ENCODE assay signal across 17 mouse cellular contexts in genomic region chr10:96924722-96925121, GRCm38 (mm10).
DNase-seq lines count a peak whose midpoint lies in the region; ATAC-seq and TF ChIP-seq lines count a peak whose summit lies in the region.
"Had no signal": no experiment of that assay in that cellular context is flagged by ENCODE, and none has a peak within 500 bp of the region (broad histone marks: within the 10 kb centered on the region; RNA-seq: fewer than 3 reads in every experiment).

No protein-coding gene starts in this region.

- H3K36me3 ChIP-seq in liver, embryonic 14.5 days (replicated peaks; ENCODE audit: control insufficient read depth, insufficient read depth, low read depth) = no peaks in the 10 kb centered on the region
- no peaks in the 10 kb centered on the region for H3K36me3 ChIP-seq in liver, embryonic 11.5 days (ENCODE audit: control insufficient read depth, insufficient read depth, low read length)
- no peaks in the 10 kb centered on the region for H3K36me3 ChIP-seq in intestine, embryonic 14.5 days (ENCODE audit: control insufficient read depth, insufficient read depth, low read length)
- no peaks in the 10 kb centered on the region for H3K36me3 ChIP-seq in lung, embryonic 14.5 days (ENCODE audit: insufficient read depth)
- no peaks in the 10 kb centered on the region for H3K36me3 ChIP-seq in stomach, embryonic 16.5 days (ENCODE audit: control insufficient read depth, insufficient read depth, low read length)
- H3K36me3 ChIP-seq: forebrain, embryonic 15.5 days; limb, embryonic 13.5 days; midbrain, embryonic 12.5 days had no signal

- TF ChIP-seq CTCF in liver, embryonic 14.5 days (IDR thresholded peaks at IDR 0.05; ENCODE audit: low read depth) = no peak
- TF ChIP-seq CTCF in lung, embryonic 14.5 days (IDR thresholded peaks at IDR 0.05; ENCODE audit: low read depth) = no peak
- TF ChIP-seq CTCF in cerebellum, adult 2 months (IDR thresholded peaks at IDR 0.05; ENCODE audit: borderline replicate concordance, insufficient read depth, low read depth, low read length) = no peak

- H3K4me1 ChIP-seq in liver, embryonic 14.5 days (replicated peaks; ENCODE audit: control insufficient read depth in 2 of 2, insufficient read depth in 2 of 2, low read length in 1 of 2) = no peaks in the 10 kb centered on the region
- no peaks in the 10 kb centered on the region for H3K4me1 ChIP-seq in liver, embryonic 11.5 days (replicated peaks; ENCODE audit: control insufficient read depth, insufficient read depth, low read length)
- peaks cover 8% of the 10 kb centered on the region; the same call in 1 of the 2 replicates for H3K4me1 ChIP-seq in intestine, embryonic 14.5 days (replicated peaks; ENCODE audit: control insufficient read depth, insufficient read depth, low read length)
- no peaks in the 10 kb centered on the region for H3K4me1 ChIP-seq in lung, embryonic 14.5 days (ENCODE audit: insufficient read depth)
- peaks cover 10% of the 10 kb centered on the region; the same call in 1 of the 2 replicates for H3K4me1 ChIP-seq in stomach, embryonic 16.5 days (ENCODE audit: control insufficient read depth, insufficient read depth, low read length)
- no peaks in the 10 kb centered on the region for H3K4me1 ChIP-seq in cerebellum, adult 2 months (ENCODE audit: control insufficient read depth, insufficient read depth, low read length)
- H3K4me1 ChIP-seq: forebrain, embryonic 15.5 days; limb, embryonic 13.5 days; midbrain, embryonic 12.5 days had no signal

- DNase-seq in liver, embryonic 14.5 days (ENCODE audit: low read depth in 3 of 3, low spot score in 3 of 3) = peak; percentile 4 to 15 (median 6)
- no peak for DNase-seq in liver, embryonic 11.5 days (ENCODE audit: low spot score)
- no peak for DNase-seq in intestine, embryonic 14.5 days (ENCODE audit: low spot score)
- DNase-seq in lung, embryonic 14.5 days = peak; percentile 20
- DNase-seq in kidney, postnatal 25 days = no peak
- DNase-seq in cerebellum, adult 2 months = no peak
- DNase-seq in spleen, adult 12 weeks (ENCODE audit: low spot score) = no peak
- DNase-seq: heart, postnatal 4 days; kidney, postnatal 36 days; thymus, postnatal 14 days had no signal

- ATAC-seq in liver, embryonic 14.5 days (ENCODE audit: insufficient read depth) = peak; percentile 45; the same call in 1 of the 2 replicates
- no peak for ATAC-seq in liver, embryonic 11.5 days (replicated peaks; ENCODE audit: low FRiP score)
- ATAC-seq in intestine, embryonic 14.5 days (replicated peaks; ENCODE audit: low FRiP score, low TSS enrichment, low read depth) = peak; percentile 77; the same call in 1 of the 2 replicates
- ATAC-seq in lung, embryonic 14.5 days (ENCODE audit: insufficient read depth) = peak; percentile 58
- ATAC-seq in stomach, embryonic 16.5 days (ENCODE audit: insufficient read depth, low FRiP score) = peak; percentile 87
- ATAC-seq: forebrain, embryonic 15.5 days; inflammation-experienced regulatory T-cells, adult 6 months had no signal

- H3K4me2 ChIP-seq in liver, embryonic 14.5 days (ENCODE audit: low read depth) = no peak overlapping the region
- no peak overlapping the region for H3K4me2 ChIP-seq in liver, embryonic 11.5 days
- H3K4me2 ChIP-seq in intestine, embryonic 14.5 days (ENCODE audit: low read length) = no peak overlapping the region
- H3K4me2 ChIP-seq in lung, embryonic 14.5 days = no peak overlapping the region
- H3K4me2 ChIP-seq in stomach, embryonic 16.5 days (ENCODE audit: low read depth, low read length) = no peak overlapping the region
- H3K4me2 ChIP-seq: forebrain, embryonic 15.5 days; heart, embryonic 11.5 days; limb, embryonic 13.5 days; midbrain, embryonic 12.5 days had no signal

- 60% methylated on average over 4 of the region's 4 CpGs for WGBS in liver, embryonic 14.5 days (ENCODE audit: insufficient replicate concordance)
- WGBS in liver, embryonic 11.5 days = 81% methylated on average over 4 of the region's 4 CpGs
- WGBS in intestine, embryonic 14.5 days = 65% methylated on average over 4 of the region's 4 CpGs
- WGBS in lung, embryonic 14.5 days = 66% methylated on average over 4 of the region's 4 CpGs
- 57% methylated on average over 4 of the region's 4 CpGs for WGBS in stomach, embryonic 16.5 days
- 89% methylated on average over 4 of the region's 4 CpGs for WGBS in cerebellum, adult 2 months

- H3K27me3 ChIP-seq in liver, embryonic 14.5 days (ENCODE audit: control insufficient read depth, insufficient read depth, low read length) = no peaks in the 10 kb centered on the region
- no peaks in the 10 kb centered on the region for H3K27me3 ChIP-seq in liver, embryonic 11.5 days (replicated peaks; ENCODE audit: control insufficient read depth, insufficient read depth, low read length)
- H3K27me3 ChIP-seq in intestine, embryonic 14.5 days (replicated peaks; ENCODE audit: control insufficient read depth, insufficient read depth, low read length) = no peaks in the 10 kb centered on the region
- H3K27me3 ChIP-seq in lung, embryonic 14.5 days (ENCODE audit: insufficient read depth, low read length) = no peaks in the 10 kb centered on the region
- H3K27me3 ChIP-seq in stomach, embryonic 16.5 days (ENCODE audit: control insufficient read depth, insufficient read depth, low read length) = no peaks in the 10 kb centered on the region
- no peaks in the 10 kb centered on the region for H3K27me3 ChIP-seq in cerebellum, adult 2 months (ENCODE audit: control insufficient read depth, insufficient read depth, low read length)
- H3K27me3 ChIP-seq: forebrain, embryonic 15.5 days; limb, embryonic 13.5 days; midbrain, embryonic 12.5 days had no signal

- no peaks in the 10 kb centered on the region; the same call in 1 of the 2 replicates for H3K9me3 ChIP-seq in liver, embryonic 14.5 days (ENCODE audit: control insufficient read depth, low read length)
- no peaks in the 10 kb centered on the region for H3K9me3 ChIP-seq in liver, embryonic 11.5 days (ENCODE audit: control insufficient read depth, low read length)
- no peaks in the 10 kb centered on the region for H3K9me3 ChIP-seq in intestine, embryonic 14.5 days (ENCODE audit: control insufficient read depth, low read length)
- no peaks in the 10 kb centered on the region for H3K9me3 ChIP-seq in lung, embryonic 14.5 days (ENCODE audit: low read depth, low read length)
- H3K9me3 ChIP-seq in stomach, embryonic 16.5 days (replicated peaks; ENCODE audit: control insufficient read depth, low read length) = no peaks in the 10 kb centered on the region; the same call in 1 of the 2 replicates
- H3K9me3 ChIP-seq: forebrain, embryonic 15.5 days had no signal

- H3K9ac ChIP-seq in liver, embryonic 14.5 days (replicated peaks) = no peak overlapping the region
- no peak overlapping the region for H3K9ac ChIP-seq in liver, embryonic 11.5 days (ENCODE audit: low read depth, low read length)
- H3K9ac ChIP-seq in intestine, embryonic 14.5 days (ENCODE audit: low read length) = no peak overlapping the region
- no peak overlapping the region for H3K9ac ChIP-seq in lung, embryonic 14.5 days
- no peak overlapping the region for H3K9ac ChIP-seq in stomach, embryonic 16.5 days (ENCODE audit: low read length)
- H3K9ac ChIP-seq: forebrain, embryonic 15.5 days; limb, embryonic 13.5 days; midbrain, embryonic 12.5 days had no signal

- no peak for TF ChIP-seq EP300 in liver, embryonic 14.5 days (IDR thresholded peaks at IDR 0.05; ENCODE audit: low read depth)

- no peak for TF ChIP-seq POLR2A in cerebellum, adult 2 months (IDR thresholded peaks at IDR 0.05; ENCODE audit: borderline replicate concordance, insufficient read depth, low read length)

- H3K27ac ChIP-seq in liver, embryonic 14.5 days = no peak overlapping the region
- no peak overlapping the region for H3K27ac ChIP-seq in liver, embryonic 11.5 days (ENCODE audit: low read depth, low read length)
- no peak overlapping the region for H3K27ac ChIP-seq in intestine, embryonic 14.5 days (ENCODE audit: low read depth)
- no peak overlapping the region for H3K27ac ChIP-seq in lung, embryonic 14.5 days (ENCODE audit: low read depth)
- H3K27ac ChIP-seq in stomach, embryonic 16.5 days (ENCODE audit: low read length) = peak overlapping the region; percentile 74
- no peak overlapping the region for H3K27ac ChIP-seq in cerebellum, adult 2 months (ENCODE audit: insufficient read depth, low read length)
- H3K27ac ChIP-seq: forebrain, embryonic 15.5 days; limb, embryonic 13.5 days; midbrain, embryonic 12.5 days had no signal

- H3K4me3 ChIP-seq in liver, embryonic 14.5 days (ENCODE audit: insufficient read depth in 1 of 2, low read depth in 2 of 2, low read length in 2 of 2) = no peak overlapping the region
- no peak overlapping the region for H3K4me3 ChIP-seq in liver, embryonic 11.5 days (ENCODE audit: low read depth, low read length)
- no peak overlapping the region for H3K4me3 ChIP-seq in intestine, embryonic 14.5 days (ENCODE audit: low read depth, low read length)
- no peak overlapping the region for H3K4me3 ChIP-seq in lung, embryonic 14.5 days (ENCODE audit: low read depth, low read length)
- no peak overlapping the region for H3K4me3 ChIP-seq in stomach, embryonic 16.5 days (replicated peaks; ENCODE audit: low read length)
- H3K4me3 ChIP-seq in cerebellum, adult 2 months (replicated peaks; ENCODE audit: insufficient read depth, low read depth, low read length) = no peak overlapping the region
- H3K4me3 ChIP-seq: forebrain, embryonic 15.5 days; limb, embryonic 13.5 days; midbrain, embryonic 12.5 days; myocyte had no signal

Comparison
In these comparisons a context has a peak if more than half of its experiments do, and no peak if none do; other contexts are left out.
1. DNase-seq: peak in liver, embryonic 14.5 days (3 of 3) and lung, embryonic 14.5 days (single experiment); none in liver, embryonic 11.5 days (single experiment), intestine, embryonic 14.5 days (single experiment), kidney, postnatal 25 days (0 of 2), cerebellum, adult 2 months (0 of 2) and spleen, adult 12 weeks (single experiment).